Mouse (Mus musculus) CD4-positive, CD25-positive, alpha-beta regulatory T cell (primary cell): ENCODE results near the gene Layn. TPM values are rescaled to one million over a fixed set of nuclear protein-coding genes. Genes with fewer than 3 reads are reported as not detected.

Source experiments
- polyA plus RNA-seq: library from polyadenylated mRNA; unstranded; fragments of 100-300 nt; shearing (Covaris generic); gene quantifications from one replicate; pipeline ENCODE4 v1.2.1, GENCODE M21; 2017

Layn gene
- not detected for polyA plus RNA-seq

DNA sequence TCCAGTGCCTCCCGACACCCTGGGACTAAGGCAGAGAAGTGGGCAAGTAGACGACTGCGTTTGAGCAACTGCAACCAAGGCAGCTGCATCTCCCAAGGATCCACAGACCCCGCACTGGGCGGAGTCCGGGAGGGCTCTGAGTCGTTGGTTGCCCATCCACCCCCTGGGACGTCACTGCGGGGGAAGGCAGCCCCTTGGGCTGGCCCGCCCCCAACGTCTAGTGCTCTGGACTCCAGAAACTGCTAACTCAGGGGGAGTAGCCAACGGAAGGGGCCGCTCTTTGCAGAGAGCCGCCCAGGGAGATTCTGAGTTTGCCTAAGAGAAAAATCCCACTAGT, at the start of gene Layn:
Gene Layn, minus strand, starts transcription at position 116 of the 337 bp plus-strand sequence.

DNA sequence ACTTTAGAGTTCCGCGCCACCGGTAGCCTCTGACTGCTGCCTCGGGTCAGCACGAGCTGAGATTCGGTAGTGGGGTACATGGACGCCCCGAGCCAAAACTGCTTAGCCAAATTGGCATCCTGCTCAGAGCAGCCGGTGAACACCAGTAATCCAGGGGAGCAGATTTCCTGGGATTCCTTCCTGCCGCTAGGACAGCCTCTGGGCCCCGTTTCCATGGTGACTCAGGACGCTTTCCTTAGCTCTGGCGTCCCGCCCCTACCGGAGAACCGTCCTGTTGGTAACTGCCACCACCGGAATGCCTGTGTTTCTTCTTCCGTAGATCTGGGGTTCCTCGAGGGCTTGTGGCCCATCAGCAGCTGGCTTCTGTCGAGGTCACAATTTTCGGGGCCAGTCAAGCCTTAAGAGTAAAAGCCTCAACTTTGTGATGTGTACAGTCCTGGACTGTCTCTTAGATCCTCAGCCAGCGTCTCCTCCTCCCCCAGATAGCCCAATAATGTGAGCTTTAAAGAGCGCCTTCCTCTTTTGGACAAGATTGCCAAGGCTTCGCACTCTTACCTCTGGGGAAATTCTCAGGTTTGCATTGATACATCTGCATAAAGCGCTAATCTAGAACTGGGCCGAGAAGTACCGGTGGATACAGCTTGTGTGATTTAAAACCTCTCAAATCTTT, 25.0 kb upstream of the Layn start, which contains the start of gene 4833427G06Rik:
Gene 4833427G06Rik, minus strand, starts transcription at position 323 of the 670 bp plus-strand sequence.

DNA sequence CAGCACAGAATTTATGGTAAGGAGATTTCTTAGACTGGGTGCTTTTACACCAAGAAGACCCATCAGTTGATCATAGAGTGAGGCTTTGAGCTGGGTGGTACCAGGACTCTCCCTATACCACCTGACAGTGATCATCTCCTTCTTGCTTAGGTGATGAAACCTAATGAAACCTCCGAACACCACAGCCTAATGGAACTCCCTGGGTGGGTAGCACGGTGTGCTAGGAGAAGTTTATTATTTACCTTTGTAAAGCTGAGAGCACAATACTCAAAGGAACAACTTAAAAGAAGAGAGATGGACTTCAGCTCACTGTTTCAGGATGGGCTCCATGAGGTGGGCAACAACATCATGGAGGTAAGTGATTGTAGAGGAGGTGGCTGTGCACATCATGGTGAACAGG, 16.3 kb downstream of the Layn start, which contains the start of gene Btg4:
Gene Btg4, plus strand, starts transcription at position 301 of the 400 bp plus-strand sequence.

DNA sequence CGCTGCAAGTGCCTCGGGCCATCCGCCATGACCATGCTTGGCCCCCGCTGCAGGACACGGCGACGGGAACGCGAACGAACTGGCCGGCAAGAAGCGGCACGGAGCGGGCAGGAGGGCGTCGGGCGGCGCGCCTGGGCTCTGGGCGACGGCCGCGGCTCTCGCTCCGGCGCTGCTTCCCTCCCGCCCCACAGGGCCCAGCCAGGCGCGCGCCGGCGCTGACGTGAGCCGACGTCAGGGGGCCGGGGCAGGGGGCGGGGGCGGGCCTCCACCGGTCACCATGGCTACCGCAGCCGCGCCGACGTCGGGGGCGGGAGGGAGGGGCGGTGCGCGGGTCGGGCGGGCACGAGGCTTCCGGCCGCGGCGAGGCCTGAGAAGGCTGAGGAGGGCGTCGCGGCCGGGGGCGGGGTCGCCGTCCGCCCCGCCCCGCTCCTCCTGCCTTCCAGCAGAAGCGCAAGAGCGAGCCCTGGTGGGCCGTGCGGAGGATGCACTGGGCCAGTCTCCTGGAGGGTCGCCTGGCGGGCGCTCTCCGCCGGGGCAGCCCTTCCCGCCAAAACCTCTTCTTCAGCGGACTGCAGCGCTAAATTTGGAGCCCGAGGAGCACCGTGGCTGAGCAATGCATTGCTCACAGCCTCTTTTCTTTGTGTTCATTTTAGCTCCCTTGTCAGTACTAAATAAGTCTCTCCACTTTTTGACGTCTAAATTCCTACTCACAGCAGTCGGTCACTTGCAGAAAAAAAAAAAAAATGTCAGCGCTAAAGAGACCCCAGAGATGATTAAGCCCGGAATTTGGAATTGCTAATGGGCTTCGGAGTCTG, 67.8 kb downstream of the Layn start, which contains the start of gene Sik2:
Gene Sik2, minus strand, starts transcription at position 233 of the 815 bp plus-strand sequence.

Other genes with a start within 250 kb of the Layn start
- gene Ppp2r1b, start 231.8 kb downstream of the Layn start, polyA plus RNA-seq, result 79.0 TPM
- gene Sik2, start 68.0 kb downstream of the Layn start, polyA plus RNA-seq, result 36.6 TPM
- not detected for gene Btg4, start 16.2 kb downstream of the Layn start, polyA plus RNA-seq
- not detected for gene 4833427G06Rik, start 25.0 kb upstream of the Layn start, polyA plus RNA-seq
- not detected for gene Gm32742, start 88.4 kb upstream of the Layn start, polyA plus RNA-seq
- 3.2 TPM for gene Pou2af1, start 136.6 kb upstream of the Layn start, polyA plus RNA-seq
- gene Colca2, start 201.5 kb upstream of the Layn start, polyA plus RNA-seq, result not detected